Mouse (Mus musculus): ENCODE results near the gene Fam170b. TPM values are rescaled to one million over a fixed set of nuclear protein-coding genes. Genes with fewer than 3 reads are reported as not detected.

Fam170b gene
- polyA plus RNA-seq, 1 experiment from 2014 or later: 0.17 TPM

- H3K27me3 ChIP-seq (replicated peaks): no peaks in the 10 kb centered on the region
- peaks cover 26% of the 10 kb centered on the region for H3K4me1 ChIP-seq (replicated peaks)
- ATAC-seq (ENCODE audit: insufficient number of reproducible peaks, low FRiP score): no peak
- WGBS: 52% methylated on average over 6 of the region's 6 CpGs
- peaks cover 10% of the 10 kb centered on the region for H3K9me3 ChIP-seq (replicated peaks)
- H3K4me2 ChIP-seq: no peak overlapping the region
- H3K27ac ChIP-seq (ENCODE audit: poor library complexity, severe bottlenecking): no peak overlapping the region
- H3K9ac ChIP-seq: no peak overlapping the region
- H3K4me3 ChIP-seq: no peak overlapping the region
- no peaks in the 10 kb centered on the region for H3K36me3 ChIP-seq
Observed at GRCm38 (mm10) chr14:32827994-32828650, 5.6 kb upstream of the Fam170b start.

- Histone ChIP-seq H3K4me1 (replicated peaks) (0 out of 2 replicates have a peak, but pooled peaks cover 6% of the 10 kb centered on the region), H3K27me3 (replicated peaks) (peaks cover 4% of the 10 kb centered on the region), H3K9ac (no peak overlapping the region), H3K27ac (ENCODE audit: poor library complexity, severe bottlenecking) (no peak overlapping the region), H3K4me3 (no peak overlapping the region), H3K4me2 (peak overlapping the region; percentile 2; the same call in 1 of the 2 replicates), H3K36me3 (no peaks in the 10 kb centered on the region), H3K9me3 (replicated peaks) (peaks cover 4% of the 10 kb centered on the region)
- WGBS: 74% methylated on average over 14 of the region's 14 CpGs
- no peak for ATAC-seq (ENCODE audit: insufficient number of reproducible peaks, low FRiP score)
Observed at GRCm38 (mm10) chr14:32835181-32835580, 1.4 kb downstream of the Fam170b start.

GRCm38 (mm10) chr14:32835596-32835995 is 1.8 kb downstream of the Fam170b start:
- Histone ChIP-seq H3K27ac (ENCODE audit: poor library complexity, severe bottlenecking) (no peak overlapping the region), H3K9ac (no peak overlapping the region), H3K4me3 (no peak overlapping the region), H3K4me1 (replicated peaks) (0 out of 2 replicates have a peak, but pooled peaks cover 6% of the 10 kb centered on the region), H3K9me3 (replicated peaks) (peaks cover under 1% of the 10 kb centered on the region; the same call in 1 of the 2 replicates), H3K36me3 (no peaks in the 10 kb centered on the region), H3K4me2 (peak overlapping the region; percentile 2; the same call in 1 of the 2 replicates), H3K27me3 (replicated peaks) (peaks cover 4% of the 10 kb centered on the region)
- WGBS: 78% methylated on average over 14 of the region's 14 CpGs
- peak; percentile 33; the same call in 1 of the 2 replicates for ATAC-seq (ENCODE audit: insufficient number of reproducible peaks, low FRiP score)

- no peak for ATAC-seq (ENCODE audit: insufficient number of reproducible peaks, low FRiP score)
- 92% methylated on average over 11 of the region's 11 CpGs for WGBS
Observed at GRCm38 (mm10) chr14:32836191-32836590, 2.4 kb downstream of the Fam170b start.

GRCm38 (mm10) chr14:32842052-32842451 is 8.3 kb downstream of the Fam170b start:
- no peaks in the 10 kb centered on the region for H3K9me3 ChIP-seq (replicated peaks)
- H3K4me2 ChIP-seq: no peak overlapping the region
- peaks cover 7% of the 10 kb centered on the region; the same call in 1 of the 2 replicates for H3K27me3 ChIP-seq (replicated peaks)
- ATAC-seq (ENCODE audit: insufficient number of reproducible peaks, low FRiP score): no peak
- no peak overlapping the region for H3K27ac ChIP-seq (ENCODE audit: poor library complexity, severe bottlenecking)
- H3K36me3 ChIP-seq: no peaks in the 10 kb centered on the region
- no peak overlapping the region for H3K4me3 ChIP-seq
- H3K4me1 ChIP-seq (replicated peaks): no peaks in the 10 kb centered on the region
- H3K9ac ChIP-seq: no peak overlapping the region

More at GRCm38 (mm10) chr14:32836191-32836590, 2.4 kb downstream of the Fam170b start:
- no peak overlapping the region for H3K27ac ChIP-seq (ENCODE audit: poor library complexity, severe bottlenecking)
- H3K9me3 ChIP-seq (replicated peaks): no peaks in the 10 kb centered on the region
- H3K27me3 ChIP-seq (replicated peaks): peaks cover 7% of the 10 kb centered on the region
- no peak overlapping the region for H3K9ac ChIP-seq
- 0 out of 2 replicates have a peak, but pooled peaks cover 6% of the 10 kb centered on the region for H3K4me1 ChIP-seq (replicated peaks)
- no peak overlapping the region for H3K4me3 ChIP-seq
- no peak overlapping the region for H3K4me2 ChIP-seq
- H3K36me3 ChIP-seq: no peaks in the 10 kb centered on the region

- no peaks in the 10 kb centered on the region for H3K36me3 ChIP-seq
- no peak overlapping the region for H3K4me2 ChIP-seq
- peaks cover 3% of the 10 kb centered on the region; the same call in 1 of the 2 replicates for H3K27me3 ChIP-seq (replicated peaks)
- no peak for ATAC-seq (ENCODE audit: insufficient number of reproducible peaks, low FRiP score)
- no peak overlapping the region for H3K9ac ChIP-seq
- H3K4me3 ChIP-seq: no peak overlapping the region
- H3K9me3 ChIP-seq (replicated peaks): no peaks in the 10 kb centered on the region
- no peak overlapping the region for H3K27ac ChIP-seq (ENCODE audit: poor library complexity, severe bottlenecking)
- peaks cover 19% of the 10 kb centered on the region for H3K4me1 ChIP-seq (replicated peaks)
- WGBS: 88% methylated on average over 4 of the region's 4 CpGs
Observed at GRCm38 (mm10) chr14:32854059-32854458, 20.3 kb downstream of the Fam170b start.

- Histone ChIP-seq H3K9me3 (replicated peaks) (no peaks in the 10 kb centered on the region), H3K4me2 (peak overlapping the region; percentile 84), H3K9ac (peak overlapping the region; percentile 79; the same call in 1 of the 2 replicates), H3K4me3 (peak overlapping the region; percentile 63), H3K4me1 (replicated peaks) (peaks cover 41% of the 10 kb centered on the region), H3K36me3 (no peaks in the 10 kb centered on the region), H3K27ac (ENCODE audit: poor library complexity, severe bottlenecking) (no peak overlapping the region), H3K27me3 (replicated peaks) (peaks cover 3% of the 10 kb centered on the region; the same call in 1 of the 2 replicates)
- ATAC-seq (ENCODE audit: insufficient number of reproducible peaks, low FRiP score): no peak
- WGBS: 37% methylated on average over 5 of the region's 5 CpGs
Observed at GRCm38 (mm10) chr14:32856246-32856645, 22.5 kb downstream of the Fam170b start.

GRCm38 (mm10) chr14:32856681-32857328 is 23.0 kb downstream of the Fam170b start, which contains the start of gene Vstm4:
Gene Vstm4 (plus strand): TSS chr14:32856756.
- peak within 1 kb of the TSS; percentile 84 for H3K4me2 ChIP-seq
- H3K36me3 ChIP-seq: no peaks in the 10 kb centered on the region
- H3K4me1 ChIP-seq (replicated peaks): peaks cover 47% of the 10 kb centered on the region
- H3K9ac ChIP-seq: peak within 1 kb of the TSS; percentile 79
- WGBS: 1% methylated on average over 63 of the region's 68 CpGs
- H3K4me3 ChIP-seq: peak within 1 kb of the TSS; percentile 63
- H3K9me3 ChIP-seq (replicated peaks): no peaks in the 10 kb centered on the region
- H3K27ac ChIP-seq (ENCODE audit: poor library complexity, severe bottlenecking): peak within 1 kb of the TSS; percentile 1; the same call in 1 of the 2 replicates
- peak; percentile 69 for ATAC-seq (ENCODE audit: insufficient number of reproducible peaks, low FRiP score)
- peaks cover 3% of the 10 kb centered on the region; the same call in 1 of the 2 replicates for H3K27me3 ChIP-seq (replicated peaks)

- Histone ChIP-seq H3K4me1 (replicated peaks) (peaks cover 52% of the 10 kb centered on the region), H3K27me3 (replicated peaks) (peaks cover 3% of the 10 kb centered on the region; the same call in 1 of the 2 replicates), H3K36me3 (peaks cover under 1% of the 10 kb centered on the region; the same call in 1 of the 2 replicates), H3K4me2 (no peak overlapping the region), H3K27ac (ENCODE audit: poor library complexity, severe bottlenecking) (no peak overlapping the region), H3K9ac (no peak overlapping the region), H3K4me3 (no peak overlapping the region), H3K9me3 (replicated peaks) (no peaks in the 10 kb centered on the region)
- no peak for ATAC-seq (ENCODE audit: insufficient number of reproducible peaks, low FRiP score)
- WGBS: 88% methylated on average over 10 of the region's 10 CpGs
Observed at GRCm38 (mm10) chr14:32858361-32858760, 24.6 kb downstream of the Fam170b start.

GRCm38 (mm10) chr14:32858941-32859510 is 25.3 kb downstream of the Fam170b start:
- H3K36me3 ChIP-seq: peaks cover 3% of the 10 kb centered on the region; the same call in 1 of the 2 replicates
- no peak overlapping the region for H3K27ac ChIP-seq (ENCODE audit: poor library complexity, severe bottlenecking)
- H3K4me1 ChIP-seq (replicated peaks): peaks cover 52% of the 10 kb centered on the region
- H3K4me3 ChIP-seq: no peak overlapping the region
- H3K27me3 ChIP-seq (replicated peaks): peaks cover 3% of the 10 kb centered on the region; the same call in 1 of the 2 replicates
- no peaks in the 10 kb centered on the region for H3K9me3 ChIP-seq (replicated peaks)
- ATAC-seq (ENCODE audit: insufficient number of reproducible peaks, low FRiP score): no peak
- no peak overlapping the region for H3K9ac ChIP-seq
- WGBS: 62% methylated on average over 6 of the region's 6 CpGs
- no peak overlapping the region for H3K4me2 ChIP-seq

All from heart, embryonic 12.5 days (tissue).